Mouse (Mus musculus): ENCODE results near the gene Prrx2. TPM values are rescaled to one million over a fixed set of nuclear protein-coding genes. Genes with fewer than 3 reads are reported as not detected.

Gene Prrx2
- polyA plus RNA-seq, 1 experiment from 2014 or later: 107 TPM

GRCm38 (mm10) chr2:30872669-30873068, 37.9 kb downstream of the Prrx2 start:
- H3K4me1 ChIP-seq: peaks cover 76% of the 10 kb centered on the region
- H3K36me3 ChIP-seq: 0 out of 2 replicates have a peak, but pooled peaks cover 4% of the 10 kb centered on the region
- H3K9ac ChIP-seq: peak overlapping the region; percentile 58
- no peak for ATAC-seq (ENCODE audit: insufficient number of reproducible peaks, insufficient read depth, low FRiP score, low TSS enrichment, low read depth)
- H3K27ac ChIP-seq: peak overlapping the region; percentile 94
- no peaks in the 10 kb centered on the region for H3K27me3 ChIP-seq
- peak overlapping the region; percentile 31; the same call in 1 of the 2 replicates for H3K4me2 ChIP-seq
- WGBS: 10% methylated on average over 6 of the region's 6 CpGs
- no peak overlapping the region for H3K4me3 ChIP-seq
- H3K9me3 ChIP-seq: no peaks in the 10 kb centered on the region

GRCm38 (mm10) chr2:30874445-30874844, 39.7 kb downstream of the Prrx2 start:
- H3K4me1 ChIP-seq: peaks cover 71% of the 10 kb centered on the region
- peak overlapping the region; percentile 94 for H3K27ac ChIP-seq
- H3K9me3 ChIP-seq: no peaks in the 10 kb centered on the region
- no peak overlapping the region for H3K9ac ChIP-seq
- ATAC-seq (ENCODE audit: insufficient number of reproducible peaks, insufficient read depth, low FRiP score, low TSS enrichment, low read depth): no peak
- H3K4me3 ChIP-seq: no peak overlapping the region
- no peak overlapping the region for H3K4me2 ChIP-seq
- H3K36me3 ChIP-seq: peaks cover 15% of the 10 kb centered on the region
- H3K27me3 ChIP-seq: no peaks in the 10 kb centered on the region
- WGBS: 36% methylated on average over 10 of the region's 10 CpGs

- H3K9ac ChIP-seq: peak overlapping the region; percentile 44
- WGBS: 65% methylated on average over 7 of the region's 7 CpGs
Measured at GRCm38 (mm10) chr2:30875096-30875495, 40.3 kb downstream of the Prrx2 start.

GRCm38 (mm10) chr2:30875621-30876432, 41.1 kb downstream of the Prrx2 start:
- 29% methylated on average over 11 of the region's 11 CpGs for WGBS
- Histone ChIP-seq H3K9ac (peak overlapping the region; percentile 44), H3K27me3 (no peaks in the 10 kb centered on the region), H3K27ac (peak overlapping the region; percentile 94), H3K4me1 (peaks cover 58% of the 10 kb centered on the region), H3K9me3 (no peaks in the 10 kb centered on the region), H3K4me2 (peak overlapping the region; percentile 26), H3K4me3 (no peak overlapping the region), H3K36me3 (peaks cover 29% of the 10 kb centered on the region)
- peak; percentile 2; the same call in 1 of the 2 replicates for ATAC-seq (ENCODE audit: insufficient number of reproducible peaks, insufficient read depth, low FRiP score, low TSS enrichment, low read depth)

More at GRCm38 (mm10) chr2:30875096-30875495, 40.3 kb downstream of the Prrx2 start:
- peaks cover 21% of the 10 kb centered on the region for H3K36me3 ChIP-seq
- no peak overlapping the region for H3K4me3 ChIP-seq
- peaks cover 65% of the 10 kb centered on the region for H3K4me1 ChIP-seq
- no peaks in the 10 kb centered on the region for H3K9me3 ChIP-seq
- H3K27ac ChIP-seq: peak overlapping the region; percentile 94
- no peak overlapping the region for H3K4me2 ChIP-seq
- no peak for ATAC-seq (ENCODE audit: insufficient number of reproducible peaks, insufficient read depth, low FRiP score, low TSS enrichment, low read depth)
- no peaks in the 10 kb centered on the region for H3K27me3 ChIP-seq

- WGBS: 93% methylated on average over 15 of the region's 15 CpGs
- H3K36me3 ChIP-seq: peaks cover 56% of the 10 kb centered on the region
Measured at GRCm38 (mm10) chr2:30879481-30879880, 44.7 kb downstream of the Prrx2 start.

GRCm38 (mm10) chr2:30881215-30881614, 46.4 kb downstream of the Prrx2 start:
- no peak overlapping the region for H3K4me2 ChIP-seq
- peaks cover 20% of the 10 kb centered on the region for H3K4me1 ChIP-seq
- no peaks in the 10 kb centered on the region for H3K27me3 ChIP-seq
- H3K36me3 ChIP-seq: peaks cover 64% of the 10 kb centered on the region
- ATAC-seq (ENCODE audit: insufficient number of reproducible peaks, insufficient read depth, low FRiP score, low TSS enrichment, low read depth): no peak
- no peaks in the 10 kb centered on the region for H3K9me3 ChIP-seq
- no peak overlapping the region for H3K27ac ChIP-seq
- no peak overlapping the region for H3K4me3 ChIP-seq
- H3K9ac ChIP-seq: 0 out of 2 replicates have a peak overlapping the region, but pooled peaks have one; percentile 37
- WGBS: 89% methylated on average over 7 of the region's 7 CpGs

More at GRCm38 (mm10) chr2:30879481-30879880, 44.7 kb downstream of the Prrx2 start:
- H3K4me1 ChIP-seq: peaks cover 22% of the 10 kb centered on the region
- H3K9ac ChIP-seq: no peak overlapping the region
- H3K4me3 ChIP-seq: no peak overlapping the region
- no peak for ATAC-seq (ENCODE audit: insufficient number of reproducible peaks, insufficient read depth, low FRiP score, low TSS enrichment, low read depth)
- H3K9me3 ChIP-seq: no peaks in the 10 kb centered on the region
- no peak overlapping the region for H3K27ac ChIP-seq
- no peaks in the 10 kb centered on the region for H3K27me3 ChIP-seq
- H3K4me2 ChIP-seq: no peak overlapping the region

- Histone ChIP-seq H3K9me3 (no peaks in the 10 kb centered on the region), H3K27me3 (no peaks in the 10 kb centered on the region), H3K36me3 (peaks cover 44% of the 10 kb centered on the region), H3K27ac (peak overlapping the region; percentile 91), H3K4me3 (no peak overlapping the region), H3K9ac (no peak overlapping the region), H3K4me1 (peaks cover 19% of the 10 kb centered on the region), H3K4me2 (no peak overlapping the region)
- 95% methylated on average over 4 of the region's 4 CpGs for WGBS
- ATAC-seq (ENCODE audit: insufficient number of reproducible peaks, insufficient read depth, low FRiP score, low TSS enrichment, low read depth): no peak
Measured at GRCm38 (mm10) chr2:30884852-30885373, 50.1 kb downstream of the Prrx2 start.

- Histone ChIP-seq H3K9ac (peak overlapping the region; percentile 33; the same call in 1 of the 2 replicates), H3K4me2 (peak overlapping the region; percentile 36)
Measured at GRCm38 (mm10) chr2:30885453-30886163, 50.8 kb downstream of the Prrx2 start.

GRCm38 (mm10) chr2:30891002-30891401, 56.2 kb downstream of the Prrx2 start:
- Histone ChIP-seq H3K27me3 (no peaks in the 10 kb centered on the region), H3K27ac (peak overlapping the region; percentile 57; the same call in 1 of the 2 replicates), H3K4me2 (no peak overlapping the region), H3K9me3 (no peaks in the 10 kb centered on the region), H3K9ac (no peak overlapping the region), H3K36me3 (0 out of 2 replicates have a peak, but pooled peaks cover 3% of the 10 kb centered on the region), H3K4me3 (no peak overlapping the region), H3K4me1 (peaks cover 12% of the 10 kb centered on the region)
- ATAC-seq (ENCODE audit: insufficient number of reproducible peaks, insufficient read depth, low FRiP score, low TSS enrichment, low read depth): no peak
- 1% methylated on average over 3 of the region's 3 CpGs for WGBS

More at GRCm38 (mm10) chr2:30885453-30886163, 50.8 kb downstream of the Prrx2 start:
- WGBS: 15% methylated on average over 9 of the region's 9 CpGs
- Histone ChIP-seq H3K27ac (peak overlapping the region; percentile 91), H3K4me1 (peaks cover 19% of the 10 kb centered on the region), H3K4me3 (no peak overlapping the region; the same call in 1 of the 2 replicates), H3K27me3 (no peaks in the 10 kb centered on the region), H3K9me3 (no peaks in the 10 kb centered on the region), H3K36me3 (peaks cover 37% of the 10 kb centered on the region)
- ATAC-seq (ENCODE audit: insufficient number of reproducible peaks, insufficient read depth, low FRiP score, low TSS enrichment, low read depth): peak; percentile 70

- no peak overlapping the region for H3K27ac ChIP-seq
- peaks cover 23% of the 10 kb centered on the region for H3K4me1 ChIP-seq
- ATAC-seq (ENCODE audit: insufficient number of reproducible peaks, insufficient read depth, low FRiP score, low TSS enrichment, low read depth): no peak
- H3K36me3 ChIP-seq: 0 out of 2 replicates have a peak, but pooled peaks cover 3% of the 10 kb centered on the region
- H3K4me2 ChIP-seq: no peak overlapping the region
- no peaks in the 10 kb centered on the region for H3K27me3 ChIP-seq
- WGBS: 26% methylated on average over 6 of the region's 6 CpGs
- H3K9me3 ChIP-seq: no peaks in the 10 kb centered on the region
- no peak overlapping the region for H3K4me3 ChIP-seq
- no peak overlapping the region for H3K9ac ChIP-seq
Measured at GRCm38 (mm10) chr2:30893399-30893798, 58.6 kb downstream of the Prrx2 start.

- Histone ChIP-seq H3K4me2 (no peak overlapping the region), H3K36me3 (0 out of 2 replicates have a peak, but pooled peaks cover 3% of the 10 kb centered on the region), H3K27ac (no peak overlapping the region), H3K27me3 (no peaks in the 10 kb centered on the region), H3K4me1 (peaks cover 23% of the 10 kb centered on the region), H3K4me3 (no peak overlapping the region), H3K9me3 (no peaks in the 10 kb centered on the region), H3K9ac (no peak overlapping the region)
- no peak for ATAC-seq (ENCODE audit: insufficient number of reproducible peaks, insufficient read depth, low FRiP score, low TSS enrichment, low read depth)
- WGBS: 77% methylated on average over 7 of the region's 7 CpGs
Measured at GRCm38 (mm10) chr2:30893946-30894345, 59.2 kb downstream of the Prrx2 start.

Measured in embryonic facial prominence, embryonic 13.5 days (tissue).